Mouse (Mus musculus) heart, postnatal 0 days (tissue): ENCODE results near the gene Ano3. TPM values are rescaled to one million over a fixed set of nuclear protein-coding genes. Genes with fewer than 3 reads are reported as not detected.
A peak's percentile ranks its signal among the peaks of the same experiment; 100 is the strongest.

Experiments used
- ATAC-seq: fragments of 200-750 bp; cut with Nextera tagmentation; 2 replicates; pipeline ENCODE4 v1.8.0; 2017; ENCODE audit warnings: low read depth, moderate number of reproducible peaks, moderate library complexity; ENCODE audit not compliant: insufficient read depth
- DNase-seq: peaks from one replicate; pipeline ENCODE4 v3.0.0-alpha.2; 2016; ENCODE audit warnings: low spot score
- H3K27ac ChIP-seq: fragments of 300-500 bp; sonication (generic); 2 replicates; pipeline ENCODE4 v1.5.1; 2014; ENCODE audit warnings: low read depth, mild to moderate bottlenecking
- H3K27me3 ChIP-seq: fragments of 300-500 bp; sonication (generic); 2 replicates; pipeline ENCODE4 v1.6.1; 2014; ENCODE audit warnings: low read length, mixed read lengths; ENCODE audit not compliant: control insufficient read depth, insufficient read depth
- H3K36me3 ChIP-seq: fragments of 300-500 bp; sonication (generic); replicated peaks from 2 replicates; pipeline ENCODE4 v1.6.1; 2014; ENCODE audit warnings: low read length, mixed read lengths; ENCODE audit not compliant: control insufficient read depth, insufficient read depth
- H3K4me1 ChIP-seq: fragments of 300-500 bp; sonication (generic); 2 replicates; pipeline ENCODE4 v1.6.1; 2014; ENCODE audit warnings: antibody characterized with exemption; ENCODE audit not compliant: control insufficient read depth, insufficient read depth
- H3K4me2 ChIP-seq: fragments of 300-500 bp; sonication (generic); 2 replicates; pipeline ENCODE4 v1.6.1; 2014; ENCODE audit warnings: low read depth, mild to moderate bottlenecking, low read length, moderate library complexity
- H3K4me3 ChIP-seq: fragments of 300-500 bp; sonication (generic); 2 replicates; pipeline ENCODE4 v1.5.1; 2014; ENCODE audit warnings: low read depth, low read length
- H3K9ac ChIP-seq: fragments of 300-500 bp; sonication (generic); replicated peaks from 2 replicates; pipeline ENCODE4 v1.6.1; 2014; ENCODE audit warnings: low read depth, low read length, mixed read lengths
- H3K9me3 ChIP-seq: fragments of 300-500 bp; sonication (generic); replicated peaks from 2 replicates; pipeline ENCODE4 v1.6.1; 2016; ENCODE audit warnings: low read length; ENCODE audit not compliant: control insufficient read depth
- CTCF ChIP-seq: IDR thresholded peaks from 2 replicates; pipeline ENCODE4 v1.5.1; 2016; ENCODE audit warnings: antibody characterized with exemption, control low read depth, low read depth
- EP300 ChIP-seq: IDR thresholded peaks from 2 replicates; pipeline ENCODE4 v1.6.1; 2016; ENCODE audit warnings: antibody characterized with exemption, low read depth
- WGBS: fragments of 180-500 bp; shearing (Covaris S2); extraction: QIAGEN DNeasy Blood & Tissue Kit; methylation state at CpG from one replicate; pipeline ENCODE4 v1.1.7; 2014; 5-methylcytosine and 5-hydroxymethylcytosine counted together
- polyA plus RNA-seq: library from polyadenylated mRNA; unstranded; fragments of >200 nt; fragmentation: Nextera tagmentation; extraction: Ambion mirVana; gene quantifications from 2 replicates; pipeline ENCODE4 v1.2.1, GENCODE M21; 2015
- total RNA-seq: library from RNA; depleted of rRNA; stranded (reverse); fragments of >200 nt; gene quantifications from 2 replicates; pipeline ENCODE4 v1.2.3, GENCODE M21; 2014; ENCODE audit warnings: low replicate concordance

Ano3 gene
- total and polyA plus RNA-seq, 2 experiments from 2014 or later, result 0.18 TPM; not detected in 1

GRCm38 (mm10) chr2:110935691-110936090 lies 15.0 kb downstream of the Ano3 start:
- Histone ChIP-seq H3K4me3 (no peak overlapping the region), H3K9ac (no peak overlapping the region), H3K36me3 (no peaks in the 10 kb centered on the region), H3K4me1 (no peaks in the 10 kb centered on the region), H3K27ac (no peak overlapping the region), H3K27me3 (no peaks in the 10 kb centered on the region), H3K9me3 (no peaks in the 10 kb centered on the region), H3K4me2 (no peak overlapping the region)
- no peak for TF ChIP-seq EP300
- no peak for TF ChIP-seq CTCF
- ATAC-seq (no peak), DNase-seq (no peak)

- Histone ChIP-seq H3K9me3 (no peaks in the 10 kb centered on the region), H3K27me3 (no peaks in the 10 kb centered on the region), H3K4me1 (no peaks in the 10 kb centered on the region), H3K27ac (no peak overlapping the region), H3K36me3 (no peaks in the 10 kb centered on the region), H3K9ac (no peak overlapping the region), H3K4me2 (no peak overlapping the region), H3K4me3 (no peak overlapping the region)
- TF ChIP-seq EP300 (no peak), CTCF (no peak)
- ATAC-seq (no peak), DNase-seq (no peak)
Measured at GRCm38 (mm10) chr2:110929126-110929525, 21.6 kb downstream of the Ano3 start.

GRCm38 (mm10) chr2:110909506-110909905 lies 41.2 kb downstream of the Ano3 start:
- H3K27me3 ChIP-seq, result no peaks in the 10 kb centered on the region
- no peak overlapping the region for H3K4me2 ChIP-seq
- 32% methylated on average over 2 of the region's 2 CpGs for WGBS
- no peaks in the 10 kb centered on the region for H3K36me3 ChIP-seq
- H3K4me3 ChIP-seq, result no peak overlapping the region
- peaks cover 3% of the 10 kb centered on the region; the same call in 1 of the 2 replicates for H3K4me1 ChIP-seq
- no peak overlapping the region for H3K9ac ChIP-seq
- ATAC-seq (no peak), DNase-seq (peak; percentile 22)
- H3K9me3 ChIP-seq, result no peaks in the 10 kb centered on the region
- H3K27ac ChIP-seq, result no peak overlapping the region
- TF ChIP-seq EP300 (no peak), CTCF (no peak)

- Histone ChIP-seq H3K27ac (no peak overlapping the region), H3K36me3 (no peaks in the 10 kb centered on the region), H3K4me3 (no peak overlapping the region), H3K9ac (no peak overlapping the region), H3K9me3 (no peaks in the 10 kb centered on the region), H3K4me2 (no peak overlapping the region), H3K4me1 (peaks cover 3% of the 10 kb centered on the region; the same call in 1 of the 2 replicates), H3K27me3 (no peaks in the 10 kb centered on the region)
- WGBS, result 58% methylated on average over 3 of the region's 3 CpGs
- TF ChIP-seq EP300, result no peak
- no peak for TF ChIP-seq CTCF
- ATAC-seq (no peak), DNase-seq (no peak)
Measured at GRCm38 (mm10) chr2:110906473-110906872, 44.2 kb downstream of the Ano3 start.

GRCm38 (mm10) chr2:110896477-110897270 lies 54.0 kb downstream of the Ano3 start:
- no peak overlapping the region for H3K27ac ChIP-seq
- ATAC-seq (no peak), DNase-seq (no peak)
- TF ChIP-seq CTCF (no peak), EP300 (no peak)
- no peaks in the 10 kb centered on the region for H3K36me3 ChIP-seq
- H3K9ac ChIP-seq, result no peak overlapping the region
- WGBS, result 83% methylated on average over 2 of the region's 2 CpGs
- no peak overlapping the region for H3K4me2 ChIP-seq
- H3K27me3 ChIP-seq, result no peaks in the 10 kb centered on the region
- no peaks in the 10 kb centered on the region for H3K9me3 ChIP-seq
- no peaks in the 10 kb centered on the region for H3K4me1 ChIP-seq
- H3K4me3 ChIP-seq, result no peak overlapping the region

GRCm38 (mm10) chr2:110871650-110872049 lies 79.1 kb downstream of the Ano3 start:
- Histone ChIP-seq H3K36me3 (no peaks in the 10 kb centered on the region), H3K4me2 (no peak overlapping the region), H3K27ac (no peak overlapping the region), H3K4me3 (no peak overlapping the region), H3K27me3 (no peaks in the 10 kb centered on the region), H3K9ac (no peak overlapping the region), H3K4me1 (no peaks in the 10 kb centered on the region), H3K9me3 (no peaks in the 10 kb centered on the region)
- ATAC-seq (no peak), DNase-seq (no peak)
- TF ChIP-seq EP300, result no peak
- no peak for TF ChIP-seq CTCF
- 59% methylated on average over 4 of the region's 4 CpGs for WGBS
